Mouse (Mus musculus): ENCODE measurements at regions not wholly inside any gene's neighbourhood (a gene's known extent, or its start where the extent isn't known, plus 50 kb on each side); places are given as distances from the start of the nearest gene placed in this dataset.

DNA sequence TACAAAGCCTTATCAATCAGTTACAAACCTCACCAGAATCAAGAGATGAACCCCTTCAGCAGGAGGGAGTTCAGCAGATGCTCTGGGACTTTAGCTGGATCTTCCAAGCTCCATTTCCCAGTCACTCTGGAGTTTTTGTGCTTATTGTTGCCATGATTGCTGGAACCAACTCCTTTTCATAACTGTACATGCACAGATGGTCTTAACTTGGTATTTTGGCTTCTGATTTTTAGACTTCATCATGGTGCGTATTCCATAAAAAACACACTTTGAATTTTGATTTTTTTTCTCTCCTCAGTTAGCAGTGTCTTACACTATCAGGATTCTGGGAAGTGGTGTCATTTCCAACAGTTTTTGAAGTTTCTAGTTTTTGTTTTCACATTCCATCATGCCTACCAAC lies 187.8 kb downstream of the Cxcl12 start:
- TF ChIP-seq KAT2A (IDR thresholded peaks at IDR 0.05; ENCODE audit: insufficient replicate concordance, low read length) (no peak), MAZ (IDR thresholded peaks at IDR 0.05; ENCODE audit: low read depth, low read length) (no peak)
